Mouse (Mus musculus) myocyte (in vitro differentiated cells): ENCODE data around the gene Hint1.

ENCODE experiments used
- CEBPB ChIP-seq: IDR thresholded peaks from 2 replicates; pipeline ENCODE4 v1.6.1; 2011; ENCODE audit warnings: mild to moderate bottlenecking, moderate library complexity; ENCODE audit not compliant: poor library complexity, insufficient read depth, severe bottlenecking
- MYOG ChIP-seq, 3 experiments: IDR thresholded peaks; one replicate each; pipeline ENCODE4 v1.6.1; 2011; ENCODE audit warnings: control low read depth in 2 of 3, low read depth in 2 of 3, mild to moderate bottlenecking in 2 of 3; ENCODE audit not compliant: insufficient read length in 2 of 3, control insufficient read depth in 1 of 3, insufficient read depth in 1 of 3
- POLR2A ChIP-seq: IDR thresholded peaks from one replicate; pipeline ENCODE4 v1.6.1; 2011; ENCODE audit warnings: low read depth, mild to moderate bottlenecking, control low read depth, moderate library complexity; ENCODE audit not compliant: insufficient read length

- TF ChIP-seq POLR2A (no peak), CEBPB (no peak), MYOG (IDR thresholded peaks at IDR 0.05; ENCODE audit: control insufficient read depth in 1 of 3, insufficient read depth in 1 of 3, insufficient read length in 2 of 3, low read depth in 2 of 3) (no peak)
Observed at GRCm38 (mm10) chr11:54836106-54836505, 30.1 kb upstream of the Hint1 start.
